Mouse (Mus musculus) kidney, postnatal 25 days (tissue): ENCODE data around the gene Lrrc4.
A peak's percentile ranks its signal among the peaks of the same experiment; 100 is the strongest.

Experiments
- DNase-seq, 2 experiments: peaks; one replicate each; pipeline ENCODE4 v3.0.0; 2021; ENCODE audit warnings: mixed read lengths in 2 of 2

Gene Lrrc4

DNA sequence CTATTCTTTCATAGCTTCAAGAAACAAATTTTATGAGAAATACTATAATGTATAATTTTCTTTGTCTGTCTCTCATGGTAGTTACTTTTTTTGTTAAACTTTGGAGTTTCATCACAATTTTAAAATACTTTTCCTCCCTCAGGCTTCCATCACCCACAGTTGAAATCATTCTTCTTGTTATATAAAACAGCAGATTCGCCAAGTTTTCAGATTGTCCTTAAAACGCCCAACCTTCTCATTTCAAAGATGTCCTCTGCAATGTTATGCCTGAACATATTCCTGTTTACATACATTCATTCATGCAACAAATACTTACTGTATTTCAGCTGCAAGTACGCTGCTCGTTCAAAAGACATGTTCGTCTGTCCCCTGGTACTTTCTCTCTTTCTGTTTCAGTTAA, 167.9 kb downstream of the Lrrc4 start:
- DNase-seq, result no peak

DNA sequence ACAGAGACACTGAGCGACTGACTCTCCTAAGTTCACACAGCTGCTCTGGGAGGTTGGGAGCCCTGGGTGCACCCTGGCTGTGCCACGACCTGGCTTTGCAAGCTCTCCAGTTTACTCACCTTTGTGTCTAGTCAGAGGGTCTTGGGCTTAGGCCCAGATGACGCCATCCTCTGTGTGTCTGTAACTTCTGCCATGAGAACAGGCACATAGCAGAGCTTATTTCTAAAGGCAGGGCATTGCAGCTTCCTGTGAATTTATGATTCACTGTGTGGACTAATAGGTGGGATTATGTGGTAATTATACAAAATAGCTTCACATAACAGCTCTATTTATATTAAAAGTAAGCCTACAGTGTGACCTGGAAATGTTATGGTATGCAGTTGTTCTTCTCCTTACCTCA, 168.5 kb downstream of the Lrrc4 start:
- no peak for DNase-seq

DNA sequence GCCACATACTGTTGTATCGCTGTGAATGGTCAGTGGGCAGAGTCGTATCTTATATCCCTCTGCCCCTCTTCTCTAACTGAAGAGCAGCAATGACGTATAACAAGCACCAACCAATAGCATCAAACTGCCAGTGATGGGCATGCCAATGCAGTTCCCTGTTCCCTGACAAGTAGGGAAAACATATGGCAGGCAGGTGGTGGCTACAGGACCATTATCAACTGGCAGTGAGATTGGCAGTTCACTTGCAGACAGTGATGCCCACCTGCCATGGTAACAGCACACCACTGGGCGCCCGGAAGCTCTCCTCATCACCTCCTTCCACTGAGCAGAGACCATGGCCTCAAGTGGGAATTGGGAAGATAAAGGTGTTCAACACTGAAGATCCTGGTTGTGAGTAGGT, 175.0 kb downstream of the Lrrc4 start:
- DNase-seq, result no peak

DNA sequence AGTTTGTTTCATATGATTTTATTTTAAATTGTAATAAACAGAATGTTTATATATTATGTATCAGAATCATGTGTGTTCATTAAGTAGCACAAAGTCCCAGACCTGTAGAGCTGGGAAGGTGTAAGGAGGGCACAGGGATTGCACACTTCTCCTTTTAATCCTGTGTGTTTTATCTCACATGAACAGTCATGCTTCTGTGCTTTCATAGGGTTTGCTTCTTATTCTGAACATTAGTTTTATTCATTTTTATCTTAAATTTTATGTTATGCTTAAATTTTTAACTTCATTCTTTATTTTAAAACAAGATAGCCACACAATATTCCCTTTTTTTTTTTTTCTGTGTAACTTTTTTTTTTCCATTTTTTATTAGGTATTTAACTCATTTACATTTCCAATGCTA, 186.3 kb downstream of the Lrrc4 start:
- no peak for DNase-seq

DNA sequence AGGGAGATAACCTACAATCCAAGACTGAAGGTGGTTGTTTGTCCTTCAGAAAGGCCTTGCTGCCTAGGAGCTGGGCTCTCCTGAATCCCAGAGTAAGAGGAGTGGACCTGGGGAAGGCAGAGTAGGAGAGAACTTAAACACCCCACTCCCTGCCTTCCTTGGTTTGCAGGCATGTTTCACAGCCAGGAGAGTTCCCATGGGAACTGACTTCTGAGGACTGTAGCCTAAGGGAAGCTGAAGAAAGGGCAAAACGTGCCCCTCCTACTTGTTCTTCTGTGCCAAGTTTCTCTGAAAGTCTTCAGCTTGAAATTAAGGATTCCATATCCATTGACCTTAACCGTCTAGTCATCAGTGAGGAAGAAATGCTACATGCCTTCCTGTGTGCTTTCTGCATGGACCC, 188.6 kb downstream of the Lrrc4 start:
- DNase-seq, result no peak

DNA sequence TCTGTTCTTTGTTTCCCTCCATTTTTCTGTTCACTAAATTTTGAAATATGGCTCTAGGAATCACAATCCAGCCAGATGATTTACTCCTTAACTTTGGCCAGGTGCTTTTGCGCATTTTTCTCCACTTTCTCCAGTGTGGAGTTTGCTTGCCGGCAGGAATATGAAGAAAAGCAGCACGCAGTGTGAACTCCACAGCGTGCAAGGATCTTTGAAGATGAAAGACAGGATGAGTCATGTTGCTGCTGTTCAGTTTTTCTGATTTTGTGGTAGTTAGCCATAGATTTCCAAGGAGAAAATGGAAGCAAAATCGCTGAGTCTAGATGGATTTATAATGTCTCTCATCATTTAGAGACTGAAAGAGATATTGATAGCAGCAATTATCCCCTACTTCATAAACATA, 191.5 kb downstream of the Lrrc4 start:
- no peak for DNase-seq

DNA sequence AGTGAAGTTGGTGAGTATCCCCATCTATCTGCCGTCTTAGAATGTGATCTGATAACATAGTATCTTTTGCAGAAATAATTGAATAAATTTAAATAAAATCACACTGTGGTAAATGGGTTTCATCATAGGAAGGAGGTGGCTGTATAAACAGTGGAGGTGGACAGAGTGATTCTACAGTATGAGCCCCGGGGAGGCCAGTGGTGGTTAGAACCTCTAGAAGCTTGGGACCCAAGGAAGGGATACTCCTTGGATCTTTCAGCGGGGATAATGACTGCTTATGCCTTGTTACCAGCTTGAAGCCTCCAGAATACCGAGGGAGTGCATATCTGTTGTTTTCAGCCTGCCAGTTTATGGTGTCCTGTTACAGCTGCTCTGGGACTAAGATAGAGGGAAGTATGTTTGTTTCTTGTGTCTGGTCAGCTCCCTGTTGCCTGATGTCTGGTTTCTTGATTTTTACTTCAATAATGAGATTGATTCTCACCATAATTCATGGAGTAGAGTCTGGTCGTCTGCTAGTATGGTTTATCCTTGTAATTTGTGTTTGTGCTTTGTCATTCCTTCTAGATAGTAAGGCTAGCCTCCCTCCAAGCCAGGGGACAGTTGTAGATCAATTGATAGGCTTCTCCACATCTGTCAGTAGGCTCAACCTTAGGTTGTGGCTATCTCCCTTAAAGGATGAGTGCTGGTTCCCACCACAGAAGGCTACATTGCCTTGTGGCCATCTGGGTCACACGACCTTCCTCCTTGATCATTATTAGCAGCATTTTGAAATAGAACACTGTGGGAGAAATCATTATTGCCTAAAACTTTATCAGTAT, 195.8 kb downstream of the Lrrc4 start:
- DNase-seq, result no peak

DNA sequence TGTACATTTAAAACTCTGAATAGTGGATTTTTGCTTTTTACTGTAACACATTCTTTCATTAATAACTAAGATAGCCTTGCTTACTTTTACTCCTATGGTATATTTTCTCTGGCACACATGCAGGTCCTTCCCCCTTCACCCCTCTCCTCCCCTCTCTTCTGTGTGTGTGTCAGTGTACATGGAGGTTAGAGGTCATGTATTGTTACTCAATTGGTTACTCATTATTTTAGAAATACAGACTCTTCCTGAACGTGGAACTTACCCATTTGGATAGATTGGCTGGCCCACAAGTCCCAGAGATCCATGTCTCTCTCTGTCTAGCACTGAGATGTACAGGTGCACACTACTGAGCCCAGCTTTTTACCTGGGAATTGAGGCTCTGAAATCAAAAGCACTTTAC, 196.5 kb downstream of the Lrrc4 start:
- no peak for DNase-seq

DNA sequence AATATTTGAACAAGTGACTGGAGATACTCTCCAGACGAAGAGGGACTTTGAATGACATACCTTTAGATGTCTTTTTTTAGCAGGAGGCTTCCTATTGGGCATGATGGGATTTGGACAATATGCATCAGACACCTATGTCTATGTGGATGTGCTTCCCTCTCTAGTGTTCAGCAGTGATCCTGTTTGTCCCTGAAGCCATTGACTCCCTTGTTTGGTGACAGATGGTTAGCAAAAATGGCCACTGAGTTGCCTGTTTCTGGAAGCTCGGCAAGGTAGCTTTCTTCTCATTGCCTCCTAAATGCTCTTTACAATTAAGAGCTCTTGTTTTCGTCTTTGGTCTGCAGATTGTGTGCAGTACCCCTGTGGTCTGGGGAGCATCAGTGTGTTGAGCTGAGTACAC, 197.9 kb downstream of the Lrrc4 start:
- DNase-seq, result no peak

DNA sequence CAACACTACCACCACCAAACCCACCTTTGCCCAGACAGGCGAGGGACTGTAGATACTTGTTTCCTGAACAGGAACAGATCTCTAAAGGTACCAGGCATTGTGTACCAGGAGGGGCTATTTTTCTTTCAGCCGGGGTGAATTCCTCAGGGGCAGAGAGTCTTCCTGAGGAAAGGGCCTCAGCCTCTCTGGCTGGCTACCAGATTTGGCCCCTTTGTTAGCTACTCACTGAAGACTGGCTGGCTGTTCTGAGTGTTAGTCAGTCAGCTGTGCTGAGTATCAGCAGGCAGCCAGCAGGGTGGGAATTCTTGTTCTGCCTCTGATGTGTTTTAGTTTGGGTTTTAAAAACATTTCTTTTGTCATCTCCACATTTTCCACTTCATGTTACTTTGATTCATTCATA, 198.4 kb downstream of the Lrrc4 start:
- no peak for DNase-seq

DNA sequence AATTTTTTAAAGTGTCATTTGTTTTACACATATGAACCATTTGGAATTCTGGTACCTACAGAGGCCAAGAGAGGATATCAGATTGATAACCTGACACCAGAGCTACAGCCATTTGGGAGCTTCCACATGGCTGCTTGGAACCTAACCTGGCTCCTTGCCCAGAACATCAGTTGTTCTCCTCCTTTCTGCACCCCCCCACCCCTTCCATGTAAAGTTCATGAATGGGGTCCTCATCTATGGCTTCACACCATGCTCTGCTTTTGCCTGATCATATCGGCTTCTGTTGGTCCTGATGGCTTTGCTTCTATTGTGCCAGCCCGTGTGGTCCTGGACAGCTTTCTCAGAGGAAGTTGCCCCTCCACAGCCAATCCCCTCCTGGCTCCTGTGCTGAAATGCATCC, 200.6 kb downstream of the Lrrc4 start:
- DNase-seq, result no peak

DNA sequence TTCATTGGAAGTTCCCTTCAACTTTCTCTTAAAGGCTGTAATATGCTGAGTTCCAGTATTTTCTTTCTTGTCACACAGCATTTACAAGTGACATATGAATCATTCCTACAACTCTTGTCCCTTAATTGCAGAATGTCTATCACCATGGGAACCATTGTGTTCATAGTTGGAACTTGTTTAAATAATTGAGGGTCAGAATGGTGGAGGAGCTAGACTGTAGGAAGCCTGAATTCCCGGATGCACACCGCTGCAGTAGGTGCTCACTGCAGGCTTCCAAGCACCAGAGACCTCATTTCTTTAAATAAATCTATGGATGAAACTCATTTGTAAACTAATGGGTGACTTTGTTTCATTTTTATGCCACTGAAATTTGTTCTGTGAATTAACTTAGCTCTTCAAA, 201.7 kb downstream of the Lrrc4 start:
- no peak for DNase-seq

DNA sequence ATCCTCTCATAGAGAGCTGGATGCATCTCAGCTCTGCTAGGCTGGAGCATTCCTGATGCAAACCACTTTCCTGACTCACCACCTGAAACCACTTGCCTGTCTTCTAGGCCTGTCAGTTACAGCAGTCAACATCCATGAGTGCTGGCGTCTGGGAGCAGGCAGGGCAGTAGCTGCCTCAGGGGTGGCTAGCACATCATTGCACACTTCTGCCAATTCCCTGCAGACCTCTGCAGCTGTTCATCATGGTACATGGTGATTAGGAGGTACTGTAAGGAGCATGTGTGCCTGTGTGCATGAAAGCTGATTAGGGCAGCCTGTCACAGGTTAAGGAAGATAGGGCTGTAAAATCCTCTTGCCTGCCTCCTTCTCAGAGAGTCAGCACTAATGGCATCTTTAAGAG, 203.1 kb downstream of the Lrrc4 start:
- no peak for DNase-seq

DNA sequence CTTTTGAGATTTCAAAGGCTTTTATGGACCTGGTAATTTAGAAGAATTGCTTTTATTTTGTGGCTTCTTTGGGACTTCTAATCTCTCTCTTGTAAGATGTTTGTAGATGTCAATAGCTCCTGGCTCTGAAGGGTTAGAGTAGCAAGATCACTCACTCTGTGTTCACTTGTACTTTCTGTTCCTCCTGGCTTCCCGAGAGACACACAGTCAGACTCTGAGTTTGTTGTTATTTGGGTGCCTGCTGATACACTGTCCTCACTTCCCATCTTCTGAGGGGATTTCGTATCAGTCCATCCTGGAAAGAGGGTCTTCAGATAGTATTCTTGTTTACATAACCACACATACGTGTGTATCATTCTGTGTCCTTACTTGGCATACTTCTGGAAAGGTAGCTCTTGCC, 208.6 kb downstream of the Lrrc4 start:
- no peak for DNase-seq

DNA sequence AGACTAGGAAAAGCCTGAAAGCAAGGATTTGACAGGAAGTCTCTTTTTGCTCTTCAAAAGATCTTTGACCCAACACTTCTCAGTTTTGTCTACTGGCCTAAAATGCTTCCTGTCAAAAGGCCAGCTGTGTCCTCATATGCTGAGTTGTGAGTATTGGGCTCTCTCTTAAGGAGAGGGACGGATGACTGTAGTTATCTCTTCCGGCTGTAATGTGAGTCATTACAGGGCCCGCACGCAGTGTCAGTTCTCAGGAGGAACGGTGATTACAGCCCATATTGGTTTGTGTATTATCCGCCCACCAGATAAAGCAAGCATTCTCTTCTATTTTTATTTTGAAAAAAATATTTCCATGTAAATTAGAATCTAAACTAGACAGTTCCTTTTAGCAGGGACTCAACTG, 209.0 kb downstream of the Lrrc4 start:
- peak in 1 of 2 experiments; percentile 38 for DNase-seq

DNA sequence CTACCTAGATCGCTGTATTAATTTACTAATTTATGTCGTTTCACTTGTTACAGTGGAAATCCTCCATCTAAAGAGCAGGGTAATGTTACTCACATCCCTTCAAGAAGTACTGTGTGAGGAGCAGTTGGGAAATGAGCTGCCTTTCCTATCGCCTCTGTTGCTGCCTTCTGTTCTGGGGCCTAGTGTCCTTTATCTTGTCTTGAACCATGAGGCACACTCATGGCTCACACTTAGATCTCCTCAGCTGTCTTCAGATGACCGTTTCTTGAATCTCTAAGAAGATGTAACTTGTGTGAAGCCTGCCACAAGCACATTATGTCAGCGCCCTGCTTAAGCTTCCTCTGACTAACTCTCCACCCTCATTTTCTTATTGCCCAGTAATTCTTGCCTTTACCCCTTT, 209.6 kb downstream of the Lrrc4 start:
- DNase-seq, result no peak

DNA sequence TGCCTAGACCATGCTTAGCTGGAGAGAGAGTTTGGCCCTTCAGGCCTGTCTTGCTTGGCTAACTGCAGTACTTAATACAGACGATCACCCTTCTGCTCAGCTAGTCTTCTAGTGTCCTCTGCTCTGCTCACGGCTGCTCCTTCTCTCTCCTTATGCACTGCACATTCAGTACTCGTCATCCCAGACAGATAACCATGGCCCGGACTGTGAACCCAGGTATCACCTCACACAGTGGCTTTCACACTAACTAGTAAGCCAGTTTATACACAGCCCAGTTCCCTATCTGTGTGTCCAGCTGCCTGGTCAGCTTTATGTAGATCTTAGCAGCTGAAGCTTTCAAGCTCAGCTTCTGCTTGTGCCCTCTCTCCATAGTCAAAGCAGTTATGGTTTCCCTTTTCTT, 210.1 kb downstream of the Lrrc4 start:
- DNase-seq, result no peak

DNA sequence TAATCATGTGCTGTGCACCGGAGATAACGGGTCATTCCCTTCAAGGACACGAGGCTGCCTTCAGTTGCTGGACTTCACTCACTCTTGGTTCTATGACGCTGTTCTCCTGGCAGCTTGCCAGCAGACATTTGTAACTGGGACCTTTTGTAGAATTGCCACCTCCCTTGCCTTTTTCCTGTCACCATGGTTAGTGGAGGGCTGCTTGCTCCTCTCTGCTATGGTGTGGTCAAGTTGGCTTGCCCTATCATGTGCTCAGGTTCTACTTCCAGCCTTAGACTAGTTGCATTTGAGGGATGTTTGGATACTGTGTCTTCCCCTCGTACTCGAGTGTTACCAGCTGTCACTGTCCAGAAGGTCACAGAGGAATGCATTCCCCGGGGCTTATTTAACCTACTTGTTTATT, 212.8 kb downstream of the Lrrc4 start:
- peak; percentile 75 to 78 for DNase-seq

DNA sequence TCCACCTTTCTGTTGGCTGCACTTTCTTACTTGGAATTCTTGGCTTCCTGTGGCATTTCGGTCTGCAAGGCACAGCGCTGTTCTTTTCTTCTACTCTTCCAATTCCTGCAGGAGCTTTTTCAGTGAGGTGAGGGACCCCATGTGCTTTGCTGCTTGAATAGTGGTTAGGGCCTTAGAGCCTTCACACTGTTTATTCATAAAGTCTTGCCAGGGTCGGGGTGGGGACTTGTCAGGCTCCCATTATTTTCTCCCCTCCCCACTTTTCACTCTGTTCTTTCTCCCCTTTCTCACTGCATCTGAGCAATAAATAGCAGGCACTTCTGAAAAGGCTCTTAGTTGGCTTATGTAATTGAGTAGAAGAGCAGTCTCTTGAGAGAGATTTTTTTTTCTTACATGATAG, 213.2 kb downstream of the Lrrc4 start:
- no peak for DNase-seq

DNA sequence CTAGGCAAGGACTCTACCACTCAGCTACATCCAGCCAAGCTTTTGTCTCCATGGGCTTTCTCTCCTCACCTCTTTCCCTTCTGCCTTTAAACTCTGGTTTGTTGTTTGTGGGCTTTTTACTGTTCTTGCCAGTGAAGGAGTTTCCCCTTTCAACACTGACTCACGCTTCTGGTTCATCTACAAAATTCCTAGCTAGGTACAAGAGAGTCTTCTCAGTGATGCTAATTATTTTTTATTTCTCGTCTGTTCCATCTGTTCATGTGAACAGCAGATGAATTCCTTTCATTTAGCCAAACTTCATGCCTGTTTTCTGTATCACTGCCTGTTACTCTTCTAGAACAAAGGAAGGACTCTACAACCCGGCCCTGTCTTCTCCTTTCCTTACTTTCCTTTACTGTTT, 215.6 kb downstream of the Lrrc4 start:
- DNase-seq, result no peak

DNA sequence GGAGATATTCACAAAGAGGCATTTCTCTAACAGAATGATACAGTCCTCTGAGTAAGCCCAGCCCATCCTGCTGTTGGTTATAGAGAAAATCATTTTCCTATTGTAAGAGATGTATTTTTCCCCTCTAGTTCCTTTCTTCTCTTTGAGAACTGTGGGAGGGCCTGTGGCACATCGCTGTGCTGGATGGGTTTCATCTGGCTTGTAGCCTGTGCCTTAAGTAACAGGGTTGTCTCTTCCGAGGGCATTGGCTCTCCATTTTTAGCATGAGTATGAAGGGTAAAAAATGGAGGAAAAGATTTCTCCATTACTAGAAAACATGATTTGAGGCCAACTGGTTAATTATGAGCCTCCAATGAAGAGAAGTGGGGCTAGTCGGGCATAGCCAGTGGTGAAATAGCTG, 216.1 kb downstream of the Lrrc4 start:
- DNase-seq, result no peak

DNA sequence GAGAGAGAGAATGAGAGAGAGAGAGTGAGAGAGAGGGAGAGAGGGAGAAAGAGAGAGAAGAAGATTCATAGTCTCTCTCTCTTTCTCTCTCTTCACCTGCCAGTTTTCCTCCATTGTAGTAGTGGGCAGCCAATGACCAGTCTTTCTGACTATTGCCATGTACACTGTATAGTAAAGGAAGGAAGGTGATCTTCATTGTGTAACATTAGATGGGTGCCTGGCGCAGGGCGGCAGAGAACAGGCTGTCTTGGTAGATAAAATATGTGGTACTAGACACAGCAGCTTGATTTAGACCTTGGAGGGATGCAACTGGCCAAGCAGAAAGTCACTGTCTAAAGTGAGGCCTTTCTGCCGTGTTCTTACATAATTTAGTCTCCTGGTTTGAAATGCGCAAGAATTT, 216.7 kb downstream of the Lrrc4 start:
- no peak for DNase-seq

DNA sequence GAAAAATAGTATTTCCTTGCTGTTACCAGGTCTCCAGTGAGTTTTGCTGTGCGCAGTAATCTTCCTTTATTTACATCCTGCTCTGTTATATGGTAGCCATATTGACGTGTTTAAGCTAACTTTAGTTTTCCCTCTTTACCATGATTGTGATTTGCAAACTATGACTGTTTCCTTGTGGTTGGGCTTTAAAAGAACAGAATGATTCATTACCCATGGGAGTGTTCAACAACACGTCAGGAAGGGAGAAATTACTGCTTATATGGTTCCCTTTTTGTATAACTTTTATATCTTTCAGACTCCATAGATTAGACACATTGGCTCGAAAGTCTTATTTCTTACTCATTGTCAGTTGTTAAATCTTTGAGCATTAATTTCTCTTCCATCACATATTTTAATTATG, 218.1 kb downstream of the Lrrc4 start:
- DNase-seq, result no peak
